Mouse (Mus musculus) intestine, postnatal 0 days (tissue): ENCODE results near the gene Ufc1. TPM values are rescaled to one million over a fixed set of nuclear protein-coding genes. Genes with fewer than 3 reads are reported as not detected.

Experiments used
- ATAC-seq: fragments of 200-750 bp; cut with Nextera tagmentation; 2 replicates; pipeline ENCODE4 v1.8.0; 2017; ENCODE audit warnings: mild to moderate bottlenecking, moderate TSS enrichment, moderate library complexity
- H3K27ac ChIP-seq: fragments of 300-500 bp; sonication (generic); 2 replicates; pipeline ENCODE4 v1.5.1; 2014; ENCODE audit warnings: mild to moderate bottlenecking, low read depth, low read length, moderate library complexity
- H3K27me3 ChIP-seq: fragments of 300-500 bp; sonication (generic); replicated peaks from 2 replicates; pipeline ENCODE4 v1.6.1; 2014; ENCODE audit warnings: low read length, mixed read lengths; ENCODE audit not compliant: control insufficient read depth, insufficient read depth
- H3K36me3 ChIP-seq: fragments of 300-500 bp; sonication (generic); 2 replicates; pipeline ENCODE4 v1.6.1; 2014; ENCODE audit warnings: mild to moderate bottlenecking, moderate library complexity; ENCODE audit not compliant: control insufficient read depth, insufficient read depth
- H3K4me1 ChIP-seq: fragments of 300-500 bp; sonication (generic); replicated peaks from 2 replicates; pipeline ENCODE4 v1.6.1; 2014; ENCODE audit warnings: antibody characterized with exemption, low read length, mixed read lengths; ENCODE audit not compliant: control insufficient read depth, insufficient read depth
- H3K4me2 ChIP-seq: fragments of 300-500 bp; sonication (generic); replicated peaks from 2 replicates; pipeline ENCODE4 v1.6.1; 2014; ENCODE audit warnings: low read depth, mild to moderate bottlenecking, moderate library complexity
- H3K4me3 ChIP-seq: fragments of 300-500 bp; sonication (generic); 2 replicates; pipeline ENCODE4 v1.5.1; 2014; ENCODE audit warnings: low read depth, low read length
- H3K9ac ChIP-seq: fragments of 300-500 bp; sonication (generic); 2 replicates; pipeline ENCODE4 v1.6.1; 2014; ENCODE audit warnings: mild to moderate bottlenecking, low read depth, low read length
- H3K9me3 ChIP-seq: fragments of 300-500 bp; sonication (generic); 2 replicates; pipeline ENCODE4 v1.6.1; 2016; ENCODE audit warnings: mixed run types; ENCODE audit not compliant: control insufficient read depth
- CTCF ChIP-seq: sonication (generic); IDR thresholded peaks from 2 replicates; pipeline ENCODE4 v1.5.1; 2016; ENCODE audit warnings: low read depth, mild to moderate bottlenecking, control low read depth, antibody characterized with exemption, moderate library complexity
- WGBS: fragments of 180-500 bp; shearing (Covaris S2); extraction: QIAGEN DNeasy Blood & Tissue Kit; methylation state at CpG from one replicate; pipeline ENCODE4 v1.1.7; 2014; 5-methylcytosine and 5-hydroxymethylcytosine counted together
- polyA plus RNA-seq: library from polyadenylated mRNA; unstranded; fragments of >200 nt; fragmentation: Nextera tagmentation; extraction: Ambion mirVana; gene quantifications from 2 replicates; pipeline ENCODE4 v1.2.1, GENCODE M21; 2015

Ufc1 gene
- 117 TPM in 2 replicates for polyA plus RNA-seq

- peak within 1 kb of the TSS; percentile 85 for H3K4me3 ChIP-seq
- peak within 1 kb of the TSS; percentile 53 for H3K4me2 ChIP-seq
- TF ChIP-seq CTCF = peak; percentile 51
- no peaks in the 10 kb centered on the region; the same call in 1 of the 2 replicates for H3K4me1 ChIP-seq
- peaks cover 7% of the 10 kb centered on the region for H3K36me3 ChIP-seq
- WGBS = under 1% methylated on average over 42 of the region's 42 CpGs
- peak within 1 kb of the TSS; percentile 88 for H3K9ac ChIP-seq
- peak within 1 kb of the TSS; percentile 97 for H3K27ac ChIP-seq
- H3K27me3 ChIP-seq = peaks cover 7% of the 10 kb centered on the region; the same call in 1 of the 2 replicates
- peak; percentile 76 for ATAC-seq
- no peaks in the 10 kb centered on the region for H3K9me3 ChIP-seq
Measured at GRCm38 (mm10) chr1:171294298-171295062, at the start of gene Ufc1. Ufc1 (minus strand) TSS chr1:171295024.

DNA sequence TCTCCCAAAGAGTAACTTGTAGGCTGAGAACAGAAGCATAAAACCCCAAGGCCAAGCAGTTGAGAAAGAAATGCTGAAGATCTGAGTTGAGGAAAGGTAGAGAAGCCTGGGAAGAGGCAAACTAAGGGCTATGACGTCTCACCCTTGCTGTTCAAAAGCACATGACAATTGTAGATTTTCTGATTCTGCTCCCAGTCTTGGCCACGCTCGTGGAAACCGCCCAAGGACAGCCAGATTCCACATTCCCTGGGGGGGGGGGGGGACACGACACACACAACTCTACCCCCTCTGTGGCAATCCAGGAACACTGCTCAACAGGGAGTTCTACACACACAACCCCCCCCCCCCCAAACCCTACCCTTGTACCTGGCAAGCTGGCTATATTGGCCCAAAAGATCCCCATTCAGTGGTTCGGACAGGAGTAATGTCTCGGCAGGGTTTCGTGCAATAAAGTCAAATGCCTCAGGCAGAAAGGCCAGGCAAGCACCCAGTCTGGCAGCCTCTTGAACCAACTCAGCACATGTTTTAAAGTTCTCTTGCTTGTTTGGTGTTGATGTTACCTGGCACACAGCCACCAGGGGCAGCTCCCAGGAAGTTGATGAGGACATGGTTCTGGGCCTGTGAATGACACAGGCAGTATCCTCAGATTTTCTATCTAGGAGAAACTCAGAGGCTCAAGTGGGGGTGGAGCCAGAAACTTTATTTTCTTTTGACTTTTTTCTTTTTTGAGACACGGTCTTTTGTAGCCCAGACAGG is 49.3 kb upstream of the Ufc1 start:
- Histone ChIP-seq H3K4me1 (no peaks in the 10 kb centered on the region; the same call in 1 of the 2 replicates), H3K27ac (0 out of 2 replicates have a peak overlapping the region, but pooled peaks have one; percentile 3), H3K9me3 (no peaks in the 10 kb centered on the region), H3K27me3 (no peaks in the 10 kb centered on the region), H3K36me3 (peaks cover 34% of the 10 kb centered on the region), H3K9ac (no peak overlapping the region), H3K4me2 (peak overlapping the region; percentile 90), H3K4me3 (peak overlapping the region; percentile 98)
- peak; percentile 44 for ATAC-seq
- WGBS = 66% methylated on average over 9 of the region's 9 CpGs
- peak; percentile 56 for TF ChIP-seq CTCF

DNA sequence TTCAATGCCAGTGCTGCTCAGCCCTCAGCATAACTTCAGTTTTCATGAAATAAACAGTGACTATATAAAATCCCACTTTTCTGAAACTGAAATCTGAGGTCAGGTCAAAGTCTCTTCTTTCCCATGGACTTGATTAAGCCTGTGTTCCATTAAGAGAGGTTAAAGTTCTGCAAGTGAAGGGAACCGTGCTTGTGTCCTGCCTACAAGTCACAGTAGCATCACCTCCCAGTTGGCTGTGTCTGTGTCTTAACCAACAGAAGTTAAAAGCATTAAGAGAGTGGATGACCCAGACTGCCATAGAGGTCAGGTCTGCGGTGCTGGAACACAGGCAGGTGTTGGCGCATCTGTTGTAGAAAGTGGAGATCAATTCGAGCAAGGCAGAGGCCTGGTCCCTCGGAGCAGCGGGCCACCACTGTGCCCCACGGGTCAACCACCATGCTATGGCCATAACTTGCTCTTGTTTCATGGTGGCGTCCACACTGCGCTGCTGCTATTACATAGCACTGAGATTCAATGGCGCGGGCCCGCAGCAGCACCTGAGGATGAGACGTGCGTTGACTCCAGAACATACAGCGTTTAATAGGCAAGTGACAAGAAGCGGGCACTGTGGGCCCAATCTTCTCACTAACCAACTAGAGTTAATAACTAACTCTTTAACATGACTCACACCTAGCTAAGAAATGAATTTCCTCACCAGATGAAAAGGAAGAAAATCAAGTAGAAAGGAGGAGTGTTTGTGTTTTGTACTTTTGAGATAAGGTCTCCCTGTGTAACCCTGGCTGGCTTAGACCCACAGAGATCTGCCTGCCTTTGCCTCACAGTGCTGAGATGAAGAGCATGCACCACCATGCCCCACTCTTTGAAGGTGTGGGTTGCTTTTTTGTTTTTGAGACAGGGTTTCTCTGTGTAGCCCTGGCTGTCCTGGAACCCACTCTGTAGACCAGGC is 47.7 kb upstream of the Ufc1 start:
- no peak for TF ChIP-seq CTCF
- H3K27ac ChIP-seq = peak overlapping the region; percentile 37; the same call in 1 of the 2 replicates
- ATAC-seq = peak; percentile 18; the same call in 1 of the 2 replicates

DNA sequence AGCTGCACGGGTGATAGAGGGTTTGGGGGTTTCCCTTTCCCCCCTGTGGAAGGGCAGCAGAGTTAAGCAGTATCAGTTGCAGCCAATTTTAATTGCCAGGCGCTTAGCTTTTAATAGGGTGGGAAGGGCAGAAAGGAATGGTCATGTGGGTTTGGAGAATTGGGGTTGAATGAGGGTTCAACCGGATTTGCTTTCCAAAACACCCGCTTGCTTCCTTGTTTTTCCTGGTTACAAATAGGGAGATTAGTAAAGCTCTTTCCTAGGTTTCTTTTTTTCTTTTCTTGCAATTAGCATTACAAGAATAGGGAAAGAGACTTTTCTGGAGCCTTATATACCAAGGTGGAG is 35.4 kb upstream of the Ufc1 start:
- Histone ChIP-seq H3K4me1 (0 out of 2 replicates have a peak, but pooled peaks cover 7% of the 10 kb centered on the region), H3K9ac (peak overlapping the region; percentile 95), H3K4me3 (peak overlapping the region; percentile 88), H3K27me3 (no peaks in the 10 kb centered on the region), H3K27ac (peak overlapping the region; percentile 99), H3K36me3 (no peaks in the 10 kb centered on the region), H3K4me2 (peak overlapping the region; percentile 82), H3K9me3 (no peaks in the 10 kb centered on the region)
- no peak for TF ChIP-seq CTCF
- no peak for ATAC-seq
- WGBS = 0% methylated on average over 4 of the region's 4 CpGs

More for the DNA sequence above, 47.7 kb upstream of the Ufc1 start:
- H3K9me3 ChIP-seq = no peaks in the 10 kb centered on the region
- H3K4me2 ChIP-seq = 0 out of 2 replicates have a peak overlapping the region, but pooled peaks have one; percentile 14
- H3K27me3 ChIP-seq = no peaks in the 10 kb centered on the region
- WGBS = 76% methylated on average over 16 of the region's 16 CpGs
- H3K9ac ChIP-seq = no peak overlapping the region
- H3K4me1 ChIP-seq = no peaks in the 10 kb centered on the region; the same call in 1 of the 2 replicates
- peaks cover 50% of the 10 kb centered on the region for H3K36me3 ChIP-seq
- no peak overlapping the region for H3K4me3 ChIP-seq

- H3K27ac ChIP-seq = peak overlapping the region; percentile 99
- peak; percentile 41 for ATAC-seq
- H3K4me2 ChIP-seq = peak overlapping the region; percentile 82
- H3K27me3 ChIP-seq = no peaks in the 10 kb centered on the region
- peak overlapping the region; percentile 88 for H3K4me3 ChIP-seq
- no peaks in the 10 kb centered on the region for H3K9me3 ChIP-seq
- H3K36me3 ChIP-seq = no peaks in the 10 kb centered on the region
- peak overlapping the region; percentile 95 for H3K9ac ChIP-seq
- H3K4me1 ChIP-seq = 0 out of 2 replicates have a peak, but pooled peaks cover 7% of the 10 kb centered on the region
- WGBS = 1% methylated on average over 52 of the region's 61 CpGs
- no peak for TF ChIP-seq CTCF
Measured at GRCm38 (mm10) chr1:171329433-171330215, 34.8 kb upstream of the Ufc1 start.
